Mouse (Mus musculus) E14TG2a.4 (cell line): ENCODE measurements around the gene Dtx3.

Experiments used
- CTCF ChIP-seq: conservative IDR thresholded peaks from 2 replicates; pipeline ENCODE4 v1.5.1; 2014; ENCODE audit warnings: low read length
- NANOG ChIP-seq: IDR thresholded peaks from 2 replicates; pipeline ENCODE4 v1.6.1; 2014; ENCODE audit warnings: borderline replicate concordance, low read length, mixed read lengths
- POU5F1 ChIP-seq: IDR thresholded peaks from 2 replicates; pipeline ENCODE4 v1.6.1; 2014; ENCODE audit warnings: low read length, borderline replicate concordance

- TF ChIP-seq CTCF (no peak), POU5F1 (no peak), NANOG (no peak)
Observed at GRCm38 (mm10) chr10:127140971-127141370, 54.6 kb downstream of the Dtx3 start.
